Comparison of ENCODE assay signal across 21 mouse cellular contexts in genomic region chr10:67891126-67891525, GRCm38 (mm10).
"Had no signal": no experiment of that assay in that cellular context is flagged by ENCODE, and none has a peak within 500 bp of the region (broad histone marks: within the 10 kb centered on the region; RNA-seq: fewer than 3 reads in every experiment).

No protein-coding gene starts in this region.

- ATAC-seq: liver, embryonic 12.5 days; midbrain, embryonic 13.5 days; midbrain, embryonic 16.5 days had no signal

- DNase-seq: kidney, adult 18-20 months; kidney, postnatal 10 days; kidney, postnatal 36 days; layer of hippocampus, postnatal 36 days; left cerebral cortex, postnatal 4 days; lung, adult 18-20 months; lung, postnatal 10 days; lung, postnatal 36 days; thymus, adult 18-20 months; thymus, postnatal 14 days had no signal

- H3K27ac ChIP-seq: limb, embryonic 12.5 days; limb, embryonic 15.5 days; liver, embryonic 12.5 days; liver, embryonic 15.5 days; lung, embryonic 15.5 days; midbrain, embryonic 10.5 days; midbrain, embryonic 13.5 days had no signal

- H3K4me3 ChIP-seq: left cerebral cortex, adult 2 months; limb, embryonic 12.5 days; limb, embryonic 15.5 days; liver, embryonic 12.5 days; liver, embryonic 15.5 days; lung, embryonic 15.5 days; megakaryocyte, embryonic 14.5 days; midbrain, embryonic 10.5 days; midbrain, embryonic 13.5 days; myocyte had no signal
